Mouse (Mus musculus): Measurements from ENCODE around the gene Gbf1.

DNA sequence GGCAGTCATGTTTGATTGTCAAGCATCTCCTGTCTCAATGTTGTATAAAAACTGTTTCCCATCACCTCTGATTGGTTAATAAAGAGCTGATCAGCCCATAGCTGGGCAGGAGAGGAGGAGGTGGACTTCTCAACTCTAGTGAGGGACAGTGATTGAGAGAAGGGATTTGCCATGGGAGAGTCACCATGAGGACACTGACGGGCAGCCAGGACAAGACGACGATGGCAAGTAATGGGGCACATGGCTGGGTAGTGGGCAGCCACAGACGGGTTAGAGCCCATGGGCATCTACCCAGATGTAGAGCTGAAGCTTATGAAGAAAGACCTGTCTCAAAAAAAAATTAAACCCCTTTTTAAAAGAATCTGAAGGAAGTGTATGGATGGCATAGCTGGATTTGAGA is 150.2 kb downstream of the Gbf1 start:
- TF ChIP-seq GATA1 (IDR thresholded peaks at IDR 0.05; ENCODE audit: borderline replicate concordance, low read length) (no peak), FLI1 (IDR thresholded peaks at IDR 0.05; ENCODE audit: low read length) (no peak)

Data from megakaryocyte, embryonic 14.5 days (primary cell).